Mouse (Mus musculus) thymus, adult 2 months (tissue): ENCODE measurements around the gene Tgm3. TPM values are rescaled to one million over a fixed set of nuclear protein-coding genes. Genes with fewer than 3 reads are reported as not detected.

Source experiments
- DNase-seq: peaks from one replicate; pipeline ENCODE4 v3.0.0; 2021
- H3K27ac ChIP-seq: fragments of 200-500 bp; 2 replicates; pipeline ENCODE4 v1.5.1; 2012; ENCODE audit warnings: low read length, control low read depth; ENCODE audit not compliant: control insufficient read depth, insufficient read depth
- H3K27me3 ChIP-seq: fragments of 200-500 bp; 2 replicates; pipeline ENCODE4 v1.6.1; 2012; ENCODE audit warnings: mild to moderate bottlenecking, low read length, moderate library complexity, mixed read lengths; ENCODE audit not compliant: control insufficient read depth, insufficient read depth
- H3K36me3 ChIP-seq: fragments of 200-500 bp; 2 replicates; pipeline ENCODE4 v1.6.1; 2012; ENCODE audit warnings: mild to moderate bottlenecking, low read length, moderate library complexity; ENCODE audit not compliant: control insufficient read depth, insufficient read depth
- H3K4me1 ChIP-seq: fragments of 200-500 bp; replicated peaks from 2 replicates; pipeline ENCODE4 v1.6.1; 2012; ENCODE audit warnings: low read length; ENCODE audit not compliant: control insufficient read depth, insufficient read depth
- H3K4me3 ChIP-seq: fragments of 200-500 bp; 2 replicates; pipeline ENCODE4 v1.5.1; 2012; ENCODE audit warnings: mild to moderate bottlenecking, low read length, control low read depth, moderate library complexity; ENCODE audit not compliant: control insufficient read depth, insufficient read depth
- CTCF ChIP-seq: fragments of 200-500 bp; IDR thresholded peaks from 2 replicates; pipeline ENCODE4 v1.5.1; 2012; ENCODE audit warnings: mild to moderate bottlenecking, control low read depth, low read length, moderate library complexity, borderline replicate concordance; ENCODE audit not compliant: control insufficient read depth, poor library complexity, insufficient read depth; ENCODE audit errors: extremely low read depth
- POLR2A ChIP-seq: fragments of 200-500 bp; IDR thresholded peaks from 2 replicates; pipeline ENCODE4 v1.6.1; 2012; ENCODE audit warnings: mild to moderate bottlenecking, low read length, control low read depth, moderate library complexity; ENCODE audit not compliant: control insufficient read depth, poor library complexity, insufficient read depth; ENCODE audit errors: extremely low read depth
- WGBS: fragments of 180-500 bp; shearing (Covaris S2); methylation state at CpG from one replicate; pipeline ENCODE4 v1.1.7; 2018; 5-methylcytosine and 5-hydroxymethylcytosine counted together
- polyA plus RNA-seq: library from polyadenylated mRNA; depleted of rRNA; stranded (reverse); fragments of >200 nt; gene quantifications from 2 replicates; pipeline ENCODE4 v1.2.3, GENCODE M21; 2012; rRNA removed

Tgm3 gene
- polyA plus RNA-seq, 1 experiment = 0.81 TPM

DNA sequence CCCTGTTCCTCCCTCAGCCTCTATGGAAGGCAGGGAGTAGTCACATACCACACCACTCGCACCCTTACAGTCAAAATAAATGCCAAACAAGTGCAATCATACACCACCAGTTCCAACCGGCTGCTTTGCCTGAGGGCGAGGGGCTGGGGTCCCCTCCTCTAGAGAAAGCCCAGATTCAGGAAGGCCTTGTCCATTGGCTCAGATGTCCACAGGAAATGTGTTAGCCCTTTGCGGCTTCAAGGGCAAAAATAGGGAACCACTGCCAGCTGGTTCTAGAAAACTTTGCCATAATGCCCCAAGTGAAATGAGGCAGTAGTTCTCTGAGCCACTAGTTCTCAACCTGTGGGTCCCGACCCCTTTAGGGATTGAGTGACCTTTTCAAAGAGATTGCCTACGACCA lies 36.6 kb downstream of the Tgm3 start:
- no peaks in the 10 kb centered on the region for H3K27me3 ChIP-seq
- H3K4me3 ChIP-seq = no peak overlapping the region
- 64% methylated on average over 6 of the region's 6 CpGs for WGBS
- DNase-seq = no peak
- no peak overlapping the region for H3K27ac ChIP-seq
- no peak for TF ChIP-seq CTCF
- no peaks in the 10 kb centered on the region for H3K36me3 ChIP-seq
- H3K4me1 ChIP-seq = no peaks in the 10 kb centered on the region

DNA sequence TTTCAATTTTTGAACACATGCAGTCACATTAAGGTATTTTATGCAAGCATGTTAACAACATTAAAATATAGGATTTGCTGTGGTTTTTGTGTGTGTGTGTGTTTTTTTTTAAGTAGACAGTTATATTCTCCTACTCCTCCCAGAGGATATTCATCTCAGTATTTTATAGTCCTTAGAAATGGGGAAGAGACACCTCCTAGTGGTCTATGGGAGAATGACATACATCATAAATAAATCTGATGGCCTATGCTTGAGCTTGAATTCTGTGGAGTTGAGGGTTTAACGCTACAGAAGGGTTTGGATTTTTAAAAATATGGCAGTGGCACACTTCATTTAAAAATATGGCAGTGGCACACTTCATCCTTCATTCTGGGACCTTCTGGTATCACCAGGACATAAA lies 46.0 kb downstream of the Tgm3 start:
- 38% methylated on average over 1 of the region's 1 CpGs for WGBS
- Histone ChIP-seq H3K4me1 (no peaks in the 10 kb centered on the region), H3K4me3 (no peak overlapping the region), H3K27ac (no peak overlapping the region), H3K27me3 (no peaks in the 10 kb centered on the region), H3K36me3 (no peaks in the 10 kb centered on the region)
- no peak for TF ChIP-seq POLR2A
- no peak for TF ChIP-seq CTCF
- no peak for DNase-seq

DNA sequence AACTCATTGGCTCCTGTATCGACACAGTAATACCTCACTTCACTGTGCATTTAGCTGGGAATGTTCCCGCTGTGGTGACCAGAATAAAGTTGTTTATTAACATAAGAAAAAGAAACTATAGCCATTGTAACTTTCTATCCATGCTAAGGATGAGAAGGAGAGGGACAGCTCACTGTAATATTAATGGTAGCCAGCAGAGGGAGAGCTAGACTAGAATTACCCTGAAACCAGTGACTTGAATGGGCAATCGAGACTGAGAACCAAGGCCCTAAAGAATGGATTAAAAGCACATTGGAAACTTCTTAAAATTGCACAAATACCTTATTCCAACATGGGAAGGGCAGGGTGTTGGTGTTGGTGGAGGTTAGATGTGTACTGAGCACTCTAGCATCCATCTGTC lies 56.1 kb downstream of the Tgm3 start:
- Histone ChIP-seq H3K27ac (no peak overlapping the region), H3K27me3 (no peaks in the 10 kb centered on the region), H3K4me3 (no peak overlapping the region), H3K36me3 (no peaks in the 10 kb centered on the region), H3K4me1 (no peaks in the 10 kb centered on the region)
- peak; percentile 9 for DNase-seq
- WGBS = 36% methylated on average over 3 of the region's 3 CpGs
- TF ChIP-seq CTCF (no peak), POLR2A (no peak)

DNA sequence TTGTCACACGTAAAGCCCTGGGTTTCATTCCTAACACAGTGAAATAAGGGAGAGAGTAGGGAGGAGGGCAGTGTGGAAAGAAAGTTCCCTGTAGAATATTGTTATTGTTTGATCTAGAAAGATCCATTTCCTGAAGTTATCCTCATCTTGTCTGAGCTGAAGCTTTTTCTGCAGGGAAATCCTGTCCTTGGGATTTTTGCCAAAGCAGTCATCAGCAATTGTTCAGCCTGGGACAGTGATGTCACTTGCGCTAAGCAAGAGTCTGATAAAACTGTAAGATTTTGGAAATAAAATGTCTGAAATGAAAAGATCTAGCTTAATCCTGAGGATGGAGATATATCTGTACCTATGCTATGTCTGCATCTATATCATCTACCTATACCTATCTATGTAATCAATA lies 58.2 kb downstream of the Tgm3 start:
- DNase-seq = no peak
- no peak overlapping the region for H3K27ac ChIP-seq
- WGBS = 90% methylated on average over 2 of the region's 2 CpGs
- no peak overlapping the region for H3K4me3 ChIP-seq
- no peaks in the 10 kb centered on the region for H3K4me1 ChIP-seq
- H3K36me3 ChIP-seq = no peaks in the 10 kb centered on the region
- TF ChIP-seq CTCF = no peak
- TF ChIP-seq POLR2A = no peak
- no peaks in the 10 kb centered on the region for H3K27me3 ChIP-seq

Other genes starting within 250 kb of the Tgm3 start
- 25.0 and 29.0 TPM in 2 replicates for gene Stk35, start 211.8 kb upstream of the Tgm3 start, polyA plus RNA-seq
- gene Tgm6, start 100.1 kb downstream of the Tgm3 start, polyA plus RNA-seq = 0.04 and 0.09 TPM in 2 replicates
- 476 and 492 TPM in 2 replicates for gene Snrpb, start 167.1 kb downstream of the Tgm3 start, polyA plus RNA-seq
- gene Tmc2, start 182.8 kb downstream of the Tgm3 start, polyA plus RNA-seq = not detected in 2 replicates